In genomic region chr14:16815096-16815741, GRCm38 (mm10) we compare ENCODE assay signal across 25 mouse cellular contexts. TPM values are rescaled to one million over a fixed set of nuclear protein-coding genes. Genes with fewer than 3 reads are reported as not detected.
DNase-seq lines count a peak whose midpoint lies in the region; ATAC-seq and TF ChIP-seq lines count a peak whose summit lies in the region.
"Had no signal": no experiment of that assay in that cellular context is flagged by ENCODE, and none has a peak within 500 bp of the region (broad histone marks: within the 10 kb centered on the region; RNA-seq: fewer than 3 reads in every experiment).

No protein-coding gene starts in this region.

- 69% methylated on average over 1 of the region's 1 CpGs for WGBS in forebrain, embryonic 14.5 days
- WGBS in forebrain, embryonic 11.5 days = 96% methylated on average over 1 of the region's 1 CpGs
- 56% methylated on average over 1 of the region's 1 CpGs for WGBS in hindbrain, postnatal 0 days
- 79% methylated on average over 1 of the region's 1 CpGs for WGBS in hindbrain, embryonic 14.5 days
- 71% methylated on average over 1 of the region's 1 CpGs for WGBS in midbrain, embryonic 13.5 days
- 87% methylated on average over 1 of the region's 1 CpGs for WGBS in midbrain, embryonic 10.5 days

- DNase-seq in forebrain, embryonic 14.5 days (ENCODE audit: low spot score) = peak; percentile 6
- DNase-seq in forebrain, embryonic 11.5 days (ENCODE audit: low spot score) = no peak
- DNase-seq in hindbrain, postnatal 0 days (ENCODE audit: low spot score) = no peak
- DNase-seq in hindbrain, embryonic 14.5 days (ENCODE audit: low spot score) = no peak
- DNase-seq in midbrain, embryonic 10.5 days (ENCODE audit: low spot score) = no peak
- no peak for DNase-seq in liver
- DNase-seq: adrenal gland, adult 8-10 months; adrenal gland, postnatal 36 days; B cell, adult 2 months; cerebellum, adult 11 months; cerebellum, adult 8-10 months; cerebellum, postnatal 14 days; embryo, embryonic 11 days; gastrocnemius, postnatal 25 days; heart, postnatal 10 days; heart, postnatal 4 days had no signal

- no peak for TF ChIP-seq CTCF in hindbrain, postnatal 0 days (IDR thresholded peaks at IDR 0.05; ENCODE audit: low read depth)

- no peak overlapping the region for H3K4me3 ChIP-seq in forebrain, embryonic 14.5 days (ENCODE audit: low read depth, low read length)
- no peak overlapping the region for H3K4me3 ChIP-seq in forebrain, embryonic 11.5 days (ENCODE audit: low read depth, low read length)
- H3K4me3 ChIP-seq in hindbrain, postnatal 0 days (ENCODE audit: low read length) = no peak overlapping the region
- H3K4me3 ChIP-seq in hindbrain, embryonic 14.5 days (replicated peaks; ENCODE audit: low read length) = no peak overlapping the region
- no peak overlapping the region for H3K4me3 ChIP-seq in midbrain, embryonic 13.5 days (replicated peaks)
- no peak overlapping the region for H3K4me3 ChIP-seq in midbrain, embryonic 10.5 days
- H3K4me3 ChIP-seq: embryonic facial prominence, embryonic 15.5 days; erythroblast, embryonic 14.5 days; forebrain, embryonic 12.5 days; hindbrain, embryonic 12.5 days had no signal

- ATAC-seq in forebrain, embryonic 14.5 days = 0 out of 2 replicates have a peak, but pooled peaks have one; percentile 20
- no peak for ATAC-seq in forebrain, embryonic 11.5 days (replicated peaks; ENCODE audit: low FRiP score)
- ATAC-seq in hindbrain, postnatal 0 days = 0 out of 2 replicates have a peak, but pooled peaks have one; percentile 38
- ATAC-seq in hindbrain, embryonic 14.5 days (ENCODE audit: low FRiP score) = no peak
- ATAC-seq in midbrain, embryonic 13.5 days = peak; percentile 81; the same call in 1 of the 2 replicates
- ATAC-seq: CD4-positive, CD25-positive, alpha-beta regulatory T cell, adult 4 months had no signal

- H3K4me1 ChIP-seq in forebrain, embryonic 14.5 days (ENCODE audit: control insufficient read depth, insufficient read depth, low read length) = no peaks in the 10 kb centered on the region
- H3K4me1 ChIP-seq in forebrain, embryonic 11.5 days (replicated peaks; ENCODE audit: control insufficient read depth, insufficient read depth, low read length) = no peaks in the 10 kb centered on the region
- H3K4me1 ChIP-seq in hindbrain, postnatal 0 days (ENCODE audit: insufficient read depth, low read length) = no peaks in the 10 kb centered on the region
- H3K4me1 ChIP-seq in hindbrain, embryonic 14.5 days (replicated peaks; ENCODE audit: control insufficient read depth, insufficient read depth, low read length) = no peaks in the 10 kb centered on the region
- H3K4me1 ChIP-seq in midbrain, embryonic 13.5 days (replicated peaks) = no peaks in the 10 kb centered on the region
- no peaks in the 10 kb centered on the region for H3K4me1 ChIP-seq in midbrain, embryonic 10.5 days
- H3K4me1 ChIP-seq: embryonic facial prominence, embryonic 15.5 days; forebrain, embryonic 12.5 days; hindbrain, embryonic 12.5 days had no signal

- no peak overlapping the region for H3K27ac ChIP-seq in forebrain, embryonic 14.5 days (ENCODE audit: low read depth, low read length)
- H3K27ac ChIP-seq in forebrain, embryonic 11.5 days (ENCODE audit: low read depth, low read length) = no peak overlapping the region
- H3K27ac ChIP-seq in hindbrain, postnatal 0 days = no peak overlapping the region
- H3K27ac ChIP-seq in hindbrain, embryonic 14.5 days = no peak overlapping the region
- H3K27ac ChIP-seq in midbrain, embryonic 13.5 days = no peak overlapping the region
- no peak overlapping the region for H3K27ac ChIP-seq in midbrain, embryonic 10.5 days (replicated peaks)
- H3K27ac ChIP-seq: embryonic facial prominence, embryonic 15.5 days; forebrain, embryonic 12.5 days; hindbrain, embryonic 12.5 days had no signal

- no peaks in the 10 kb centered on the region for H3K27me3 ChIP-seq in forebrain, embryonic 14.5 days (replicated peaks; ENCODE audit: control insufficient read depth, insufficient read depth, low read length)
- no peaks in the 10 kb centered on the region for H3K27me3 ChIP-seq in forebrain, embryonic 11.5 days (ENCODE audit: control insufficient read depth, insufficient read depth, low read length)
- no peaks in the 10 kb centered on the region for H3K27me3 ChIP-seq in hindbrain, postnatal 0 days (ENCODE audit: insufficient read depth, low read length)
- H3K27me3 ChIP-seq in hindbrain, embryonic 14.5 days (ENCODE audit: control insufficient read depth, insufficient read depth, low read length) = no peaks in the 10 kb centered on the region
- H3K27me3 ChIP-seq in midbrain, embryonic 13.5 days = no peaks in the 10 kb centered on the region
- H3K27me3 ChIP-seq in midbrain, embryonic 10.5 days (ENCODE audit: low read depth, poor library complexity, severe bottlenecking) = no peaks in the 10 kb centered on the region
- H3K27me3 ChIP-seq: embryonic facial prominence, embryonic 15.5 days; hindbrain, embryonic 12.5 days had no signal

- no peaks in the 10 kb centered on the region for H3K36me3 ChIP-seq in forebrain, embryonic 14.5 days (ENCODE audit: control insufficient read depth, insufficient read depth, low read length)
- no peaks in the 10 kb centered on the region for H3K36me3 ChIP-seq in forebrain, embryonic 11.5 days (ENCODE audit: control insufficient read depth, insufficient read depth, low read length)
- H3K36me3 ChIP-seq in hindbrain, postnatal 0 days (ENCODE audit: insufficient read depth, low read length) = no peaks in the 10 kb centered on the region
- H3K36me3 ChIP-seq in hindbrain, embryonic 14.5 days (replicated peaks; ENCODE audit: control insufficient read depth, insufficient read depth) = no peaks in the 10 kb centered on the region
- no peaks in the 10 kb centered on the region for H3K36me3 ChIP-seq in midbrain, embryonic 13.5 days
- H3K36me3 ChIP-seq in midbrain, embryonic 10.5 days = no peaks in the 10 kb centered on the region
- H3K36me3 ChIP-seq: embryonic facial prominence, embryonic 15.5 days; forebrain, embryonic 12.5 days; G1E; hindbrain, embryonic 12.5 days had no signal

- H3K9ac ChIP-seq in forebrain, embryonic 14.5 days (ENCODE audit: low read length) = no peak overlapping the region
- no peak overlapping the region for H3K9ac ChIP-seq in forebrain, embryonic 11.5 days (ENCODE audit: low read length)
- no peak overlapping the region for H3K9ac ChIP-seq in hindbrain, postnatal 0 days (replicated peaks; ENCODE audit: low read length)
- no peak overlapping the region for H3K9ac ChIP-seq in hindbrain, embryonic 14.5 days
- H3K9ac ChIP-seq in midbrain, embryonic 13.5 days (replicated peaks) = no peak overlapping the region
- H3K9ac ChIP-seq: embryonic facial prominence, embryonic 15.5 days; forebrain, embryonic 12.5 days; hindbrain, embryonic 12.5 days had no signal

- no peak overlapping the region for H3K4me2 ChIP-seq in forebrain, embryonic 14.5 days (ENCODE audit: low read length)
- H3K4me2 ChIP-seq in forebrain, embryonic 11.5 days (ENCODE audit: low read depth, low read length, severe bottlenecking) = no peak overlapping the region
- H3K4me2 ChIP-seq in hindbrain, postnatal 0 days (ENCODE audit: low read depth, low read length) = no peak overlapping the region
- no peak overlapping the region for H3K4me2 ChIP-seq in hindbrain, embryonic 14.5 days (replicated peaks)
- no peak overlapping the region for H3K4me2 ChIP-seq in midbrain, embryonic 13.5 days (replicated peaks)
- H3K4me2 ChIP-seq: embryonic facial prominence, embryonic 15.5 days; forebrain, embryonic 12.5 days; hindbrain, embryonic 12.5 days had no signal

- H3K9me3 ChIP-seq in forebrain, embryonic 14.5 days (replicated peaks; ENCODE audit: control insufficient read depth, low read length) = no peaks in the 10 kb centered on the region
- no peaks in the 10 kb centered on the region for H3K9me3 ChIP-seq in forebrain, embryonic 11.5 days (ENCODE audit: control insufficient read depth, low read length)
- no peaks in the 10 kb centered on the region for H3K9me3 ChIP-seq in hindbrain, postnatal 0 days (ENCODE audit: low read length)
- no peaks in the 10 kb centered on the region for H3K9me3 ChIP-seq in hindbrain, embryonic 14.5 days (ENCODE audit: control insufficient read depth, low read length)
- H3K9me3 ChIP-seq in midbrain, embryonic 13.5 days = no peaks in the 10 kb centered on the region
- H3K9me3 ChIP-seq in midbrain, embryonic 10.5 days (replicated peaks) = no peaks in the 10 kb centered on the region
- H3K9me3 ChIP-seq: embryonic facial prominence, embryonic 15.5 days; forebrain, embryonic 12.5 days; G1E; hindbrain, embryonic 12.5 days had no signal

RNA-seq across cellular contexts. Expression of gene Rarb, which starts 3.7 kb away (rescaled TPM):
- 13.9 and 21.1 TPM in 2 replicates for polyA plus RNA-seq in forebrain, embryonic 14.5 days (2014; fragmentation: Nextera tagmentation; extraction: Ambion mirVana)
- 15.7 and 15.8 TPM in 2 replicates for polyA plus RNA-seq in forebrain, embryonic 11.5 days (2014; fragmentation: Nextera tagmentation; extraction: Ambion mirVana)
- 13.7 and 18.0 TPM in 2 replicates for total RNA-seq in hindbrain, postnatal 0 days (2014; rRNA removed)
- polyA plus RNA-seq in hindbrain, postnatal 0 days (2015; fragmentation: Nextera tagmentation; extraction: Ambion mirVana) = 9.6 and 9.7 TPM in 2 replicates
- 27.5 and 28.1 TPM in 2 replicates for polyA plus RNA-seq in hindbrain, embryonic 14.5 days (2014; fragmentation: Nextera tagmentation; extraction: Ambion mirVana)
- polyA plus RNA-seq in midbrain, embryonic 13.5 days (2015; fragmentation: Nextera tagmentation; extraction: Ambion mirVana) = 5.1 and 5.3 TPM in 2 replicates
- polyA plus RNA-seq in midbrain, embryonic 10.5 days (2016; fragmentation: Nextera tagmentation; extraction: Ambion mirVana) = 10.6 and 10.7 TPM in 2 replicates
- total RNA-seq: common myeloid progenitor, adult 5-6 weeks; granulocyte monocyte progenitor cell, adult 5-6 weeks had no signal
- polyA plus RNA-seq: CD4-positive, CD25-positive, alpha-beta regulatory T cell, adult 4 months; erythroblast, embryonic 14.5 days; G1E had no signal

Comparison
In these comparisons a context has a peak if more than half of its experiments do, and no peak if none do; other contexts are left out.
1. ATAC-seq: peak in forebrain, embryonic 14.5 days (single experiment), hindbrain, postnatal 0 days (single experiment) and midbrain, embryonic 13.5 days (single experiment); none in forebrain, embryonic 11.5 days (single experiment) and hindbrain, embryonic 14.5 days (single experiment).